Mouse (Mus musculus): ENCODE data around the gene Cpt1c. TPM values are rescaled to one million over a fixed set of nuclear protein-coding genes. Genes with fewer than 3 reads are reported as not detected.
A peak's percentile ranks its signal among the peaks of the same experiment; 100 is the strongest.

Gene Cpt1c
- total RNA-seq, 2 experiments from 2014 or later: 10.3 to 10.8 TPM

DNA sequence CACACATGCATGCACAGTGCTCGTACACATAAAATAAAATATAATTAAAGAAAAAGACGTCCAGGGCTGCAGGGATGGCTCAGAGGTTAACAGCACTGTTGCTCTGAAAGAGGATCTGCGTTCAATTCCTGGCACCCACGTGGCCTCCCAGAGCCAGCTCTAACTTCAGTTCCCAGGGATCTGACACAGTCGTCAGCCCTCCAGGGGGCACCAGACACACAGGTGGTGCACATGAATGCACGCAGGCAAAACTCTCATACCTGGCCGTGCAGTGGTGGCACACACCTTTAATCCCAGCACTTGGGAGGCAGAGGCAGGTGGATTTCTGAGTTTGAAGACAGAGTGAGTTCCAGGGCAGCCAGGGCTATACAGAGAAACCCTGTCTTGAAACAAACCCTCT lies 8.7 kb downstream of the Cpt1c start:
- no peak for DNase-seq (ENCODE audit: low spot score in 2 of 2)

DNA sequence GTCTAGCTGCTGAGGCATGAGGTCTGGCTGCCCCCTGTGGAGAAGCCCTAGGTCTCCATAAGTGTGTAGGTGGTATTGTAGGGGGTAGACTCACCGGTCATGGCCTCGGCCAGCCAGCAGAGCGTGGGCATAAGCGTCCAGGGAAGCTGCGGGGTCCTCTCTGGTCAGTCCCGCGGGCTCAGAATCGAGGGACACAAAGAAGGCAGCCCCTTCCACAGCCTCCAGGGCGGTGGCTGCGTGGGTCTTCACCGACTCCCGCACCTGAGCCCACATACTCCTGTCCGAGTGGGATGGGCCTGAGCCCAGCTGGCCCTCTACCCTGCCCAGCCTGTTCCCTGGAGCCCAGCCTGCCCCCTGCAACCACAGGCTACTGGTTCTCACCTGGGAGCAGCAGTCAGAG lies 9.7 kb downstream of the Cpt1c start:
- no peak for DNase-seq (ENCODE audit: low spot score in 2 of 2)

DNA sequence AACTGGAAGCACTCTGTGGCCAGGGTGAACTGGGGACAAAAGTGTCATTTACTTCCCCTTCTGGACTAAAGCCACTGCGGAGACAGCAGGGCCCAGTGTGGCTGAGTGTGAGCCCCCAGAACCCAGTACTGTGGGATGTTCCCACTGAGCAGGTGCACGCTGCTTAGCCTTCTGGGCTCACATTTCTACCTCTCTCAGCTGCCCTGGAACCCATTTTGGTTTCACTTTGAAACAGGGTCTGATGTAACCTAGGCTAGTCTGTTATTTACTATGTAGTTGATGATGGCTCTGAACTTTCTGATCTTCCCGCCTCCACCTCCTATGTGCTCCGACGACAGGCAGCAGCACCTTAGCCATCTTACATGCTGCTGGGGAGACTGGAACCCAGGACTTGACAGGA lies 11.8 kb downstream of the Cpt1c start:
- no peak for DNase-seq (ENCODE audit: low spot score in 2 of 2)

- DNase-seq (ENCODE audit: low spot score in 2 of 2): no peak
Observed at GRCm38 (mm10) chr7:44962337-44962736, 12.3 kb downstream of the Cpt1c start.

DNA sequence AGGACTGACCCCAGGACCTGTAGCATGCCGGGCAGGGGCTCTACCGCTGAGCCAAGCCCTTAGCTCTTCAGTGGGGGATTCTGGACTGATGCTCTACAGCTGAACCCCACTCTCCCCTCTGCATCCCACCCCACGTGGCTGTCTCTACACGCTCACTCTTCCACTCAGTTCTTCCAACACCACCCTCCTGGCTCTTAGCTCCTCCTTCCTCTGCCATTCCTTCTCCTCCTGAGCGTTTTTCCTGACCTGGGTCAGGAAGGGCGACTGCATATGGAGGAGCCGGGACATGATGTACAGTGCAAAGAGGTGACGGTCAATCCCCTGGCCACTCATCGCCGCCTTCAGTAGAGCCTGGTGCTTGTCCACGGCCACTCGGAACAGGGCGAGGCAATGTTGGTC lies 14.1 kb downstream of the Cpt1c start:
- peak in 1 of 2 experiments; percentile 7 for DNase-seq (ENCODE audit: low spot score in 2 of 2)

GRCm38 (mm10) chr7:44959874-44960511 lies 14.7 kb downstream of the Cpt1c start:
- peak in 1 of 2 experiments; percentile 10 for DNase-seq (ENCODE audit: low spot score in 2 of 2)

DNA sequence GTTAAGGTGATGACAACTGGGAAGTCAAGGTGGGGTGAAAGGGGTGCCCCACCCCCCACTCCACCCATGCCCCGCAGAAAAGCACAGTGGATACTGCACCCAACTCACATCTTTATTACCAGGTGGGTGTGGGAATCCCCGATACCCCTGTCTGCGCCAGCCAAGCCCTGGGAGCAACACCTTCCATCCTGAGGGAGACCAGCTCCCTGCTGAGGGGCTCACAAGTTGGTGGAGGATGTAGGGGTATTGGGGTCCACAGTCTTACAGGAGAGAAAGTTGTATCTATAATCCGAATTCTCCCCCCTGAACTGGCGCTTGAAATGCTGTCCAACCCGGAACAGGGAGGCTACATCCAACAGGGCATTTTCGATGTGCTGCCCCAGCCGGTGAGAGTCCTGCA lies 15.4 kb downstream of the Cpt1c start:
- peak in 1 of 2 experiments; percentile 9 for DNase-seq (ENCODE audit: low spot score in 2 of 2)

GRCm38 (mm10) chr7:44958208-44958607 lies 16.4 kb downstream of the Cpt1c start:
- peak in 1 of 2 experiments; percentile 26 for DNase-seq (ENCODE audit: low spot score in 2 of 2)

DNA sequence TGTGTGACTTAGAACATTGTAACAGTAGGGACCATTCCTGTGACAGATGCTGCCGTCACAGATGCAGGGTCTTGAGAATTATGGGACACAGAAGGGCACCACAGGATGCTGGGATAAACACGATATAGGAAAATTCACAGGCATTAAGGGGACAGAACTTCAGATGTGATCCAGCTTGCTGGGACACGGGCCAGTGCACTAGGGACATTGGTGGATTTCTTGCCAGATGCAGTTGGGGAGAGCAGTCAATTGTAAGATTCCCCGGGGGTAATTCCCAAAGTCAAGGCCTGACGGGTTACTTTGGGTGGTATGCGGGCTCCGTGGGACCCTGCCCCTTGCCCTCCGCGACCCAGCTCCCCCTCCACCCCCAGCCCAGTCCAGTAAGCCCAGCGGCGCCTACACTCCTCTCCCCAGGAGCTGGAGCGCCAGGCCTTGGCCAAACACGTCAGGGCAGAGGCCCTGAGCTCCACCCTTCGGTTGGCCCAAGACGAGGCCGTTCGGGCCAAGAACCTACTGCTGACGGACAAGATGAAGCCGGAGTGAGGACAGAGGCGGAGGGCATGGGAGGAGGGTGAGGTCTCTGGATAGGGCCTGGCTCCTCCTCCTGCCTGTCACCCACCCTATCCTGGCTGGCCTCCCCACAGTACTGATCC lies 17.3 kb downstream of the Cpt1c start:
- DNase-seq (ENCODE audit: low spot score in 2 of 2): peak in 1 of 2 experiments; percentile 40

GRCm38 (mm10) chr7:44956266-44956665 lies 18.4 kb downstream of the Cpt1c start:
- peak in 1 of 2 experiments; percentile 9 for DNase-seq (ENCODE audit: low spot score in 2 of 2)

GRCm38 (mm10) chr7:44955628-44956027 lies 19.0 kb downstream of the Cpt1c start:
- DNase-seq (ENCODE audit: low spot score in 2 of 2): peak in 1 of 2 experiments; percentile 9

GRCm38 (mm10) chr7:44954091-44954885 lies 20.4 kb downstream of the Cpt1c start:
- DNase-seq (ENCODE audit: low spot score in 2 of 2): peak in 1 of 2 experiments; percentile 8

DNA sequence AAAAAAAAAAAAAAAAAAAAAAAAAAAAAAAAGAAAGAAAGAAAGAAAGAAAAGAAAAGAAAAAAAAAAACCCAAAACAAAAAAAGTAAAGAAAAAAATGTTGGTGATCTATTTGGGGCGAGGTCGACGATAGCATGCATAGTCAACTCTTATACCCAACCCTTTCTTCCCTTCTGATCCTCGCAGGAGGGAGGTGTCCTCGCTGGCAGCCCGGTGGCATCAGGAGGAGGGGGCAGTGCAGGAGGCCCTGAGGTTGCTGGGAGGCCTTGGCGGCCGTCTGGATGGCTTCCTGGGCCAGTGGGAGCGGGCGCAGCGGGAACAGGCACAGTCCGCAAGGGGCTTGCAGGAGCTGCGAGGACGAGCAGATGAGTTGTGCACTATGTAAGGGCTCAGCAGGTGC lies 21.1 kb downstream of the Cpt1c start:
- peak in 1 of 2 experiments; percentile 9 for DNase-seq (ENCODE audit: low spot score in 2 of 2)

- DNase-seq (ENCODE audit: low spot score in 2 of 2): peak; percentile 66 to 90
Observed at GRCm38 (mm10) chr7:44952611-44953306, 21.9 kb downstream of the Cpt1c start.

- DNase-seq (ENCODE audit: low spot score in 2 of 2): peak in 1 of 2 experiments; percentile 51
Observed at GRCm38 (mm10) chr7:44951960-44952359, 22.7 kb downstream of the Cpt1c start.

GRCm38 (mm10) chr7:44949922-44950321 lies 24.7 kb downstream of the Cpt1c start:
- no peak for DNase-seq (ENCODE audit: low spot score in 2 of 2)

GRCm38 (mm10) chr7:44942904-44943303 lies 31.7 kb downstream of the Cpt1c start, which contains the start of gene Tsks:
Tsks (plus strand) TSS chr7:44943204.
- DNase-seq (ENCODE audit: low spot score in 2 of 2): no peak

DNA sequence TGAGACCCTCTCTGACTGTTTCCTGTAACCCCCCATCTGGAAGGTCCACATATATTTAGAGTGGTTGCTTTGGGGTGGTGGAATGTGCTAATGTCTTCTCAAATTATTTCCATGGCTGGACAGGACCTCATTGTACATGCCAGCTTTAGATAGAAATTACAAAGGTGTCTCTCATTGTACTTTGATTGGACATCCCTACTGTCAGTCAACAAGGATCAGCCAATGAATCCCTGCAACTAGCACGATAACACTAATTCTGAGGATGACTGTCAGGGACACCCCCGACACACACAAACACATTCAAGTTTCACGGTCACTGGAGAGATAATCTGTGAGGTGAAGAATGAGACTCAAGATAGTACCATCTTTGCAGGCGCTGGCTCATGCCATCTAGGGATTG lies 36.0 kb downstream of the Cpt1c start:
- no peak for DNase-seq (ENCODE audit: low spot score in 2 of 2)

GRCm38 (mm10) chr7:44929204-44930151 lies 45.2 kb downstream of the Cpt1c start, which contains the start of gene Ap2a1:
Ap2a1 (minus strand) TSS chr7:44929496.
- DNase-seq (ENCODE audit: low spot score in 2 of 2): peak; percentile 96 to 99

DNA sequence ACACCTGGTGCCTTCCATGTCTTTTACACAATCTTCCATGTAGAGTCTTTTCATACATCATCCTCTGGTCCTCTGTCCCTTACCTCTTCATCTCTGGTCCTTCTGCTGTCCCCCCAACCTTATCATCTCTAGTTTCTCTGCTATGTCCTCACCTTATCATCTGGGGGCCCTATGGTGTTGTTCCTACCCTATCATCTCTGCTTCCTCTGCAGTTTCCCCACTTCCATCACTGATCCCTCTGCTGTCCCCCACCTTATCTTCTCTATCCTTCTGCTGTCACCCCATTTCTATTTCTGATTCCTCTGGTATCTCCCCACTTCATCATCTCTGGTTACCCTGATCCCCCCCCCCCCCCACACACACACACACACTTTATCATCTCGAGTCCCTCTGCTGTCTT lies 46.1 kb downstream of the Cpt1c start:
- no peak for DNase-seq (ENCODE audit: low spot score in 2 of 2)
